Mouse (Mus musculus) retina, embryonic 14.5 days (tissue): ENCODE results near the gene Prss43.
"Not testable (repeated sequence)": the region's sequence is repeated elsewhere in the genome, so short reads cannot be mapped to it uniquely, and the experiment has no call there.

Experiments
- DNase-seq: peaks from one replicate; pipeline ENCODE4 v3.0.0-alpha.2; 2015; ENCODE audit warnings: low spot score

The Prss43 gene

DNA sequence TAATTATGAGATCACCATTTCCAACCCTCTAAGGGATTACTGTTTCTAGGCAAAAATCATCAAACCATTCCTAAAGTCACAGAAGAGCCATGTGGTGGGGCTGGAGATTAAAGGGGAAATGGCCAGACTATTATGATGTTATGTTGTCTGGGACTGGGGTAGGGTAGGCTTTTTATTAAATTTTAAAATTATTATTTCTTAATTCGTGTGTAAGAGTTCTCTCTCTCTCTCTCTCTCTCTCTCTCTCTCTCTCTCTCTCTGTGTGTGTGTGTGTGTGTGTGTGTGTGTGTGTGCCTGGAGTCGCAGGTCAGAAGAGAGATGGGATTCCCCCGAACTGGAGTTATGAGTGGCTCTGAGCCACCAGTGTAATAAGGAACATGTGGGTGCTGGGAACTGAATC is at the start of gene Prss43:
Gene Prss43 (plus strand): TSS at position 301 of the 400 bp plus-strand sequence.
- DNase-seq = no peak

DNA sequence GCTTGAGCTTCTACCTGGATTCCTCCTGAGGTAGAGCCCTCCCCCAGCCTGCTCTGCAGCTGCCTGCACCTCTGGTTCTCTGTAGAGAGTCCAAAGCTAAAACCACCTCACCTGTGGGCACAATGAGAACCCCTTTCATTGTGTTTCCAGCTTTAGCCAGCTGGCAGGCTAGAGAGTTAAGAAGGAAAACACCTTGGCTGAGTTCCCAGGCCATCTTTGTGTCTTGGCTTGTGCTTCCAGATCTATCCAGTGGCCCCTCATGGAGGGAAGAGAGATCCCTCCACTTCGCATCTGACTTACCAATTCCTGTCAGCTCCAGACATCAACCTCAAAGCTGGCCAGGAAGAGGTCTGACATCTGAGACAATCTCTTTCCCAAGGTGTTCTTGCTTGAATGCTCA is 48.4 kb upstream of the Prss43 start:
- DNase-seq = no peak

DNA sequence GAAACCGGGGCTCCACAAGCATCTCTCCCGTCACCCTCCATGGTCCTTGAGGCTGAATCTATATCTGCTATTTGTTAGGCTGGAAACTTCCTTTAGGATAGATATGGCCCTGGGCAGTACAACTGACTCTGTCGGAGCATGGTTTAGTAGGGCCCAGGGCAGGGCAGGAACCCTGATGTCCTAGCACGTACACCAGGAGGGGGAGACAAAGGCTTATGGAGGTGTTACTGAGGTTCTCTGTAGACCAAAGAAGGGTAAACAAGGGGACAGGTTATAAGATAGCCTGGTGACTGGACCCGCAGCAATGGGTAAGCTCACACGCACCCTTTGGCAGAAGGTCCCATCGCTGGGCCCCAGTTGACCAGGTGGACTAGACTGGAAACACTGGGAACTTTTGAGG is 47.9 kb upstream of the Prss43 start:
- DNase-seq = no peak

DNA sequence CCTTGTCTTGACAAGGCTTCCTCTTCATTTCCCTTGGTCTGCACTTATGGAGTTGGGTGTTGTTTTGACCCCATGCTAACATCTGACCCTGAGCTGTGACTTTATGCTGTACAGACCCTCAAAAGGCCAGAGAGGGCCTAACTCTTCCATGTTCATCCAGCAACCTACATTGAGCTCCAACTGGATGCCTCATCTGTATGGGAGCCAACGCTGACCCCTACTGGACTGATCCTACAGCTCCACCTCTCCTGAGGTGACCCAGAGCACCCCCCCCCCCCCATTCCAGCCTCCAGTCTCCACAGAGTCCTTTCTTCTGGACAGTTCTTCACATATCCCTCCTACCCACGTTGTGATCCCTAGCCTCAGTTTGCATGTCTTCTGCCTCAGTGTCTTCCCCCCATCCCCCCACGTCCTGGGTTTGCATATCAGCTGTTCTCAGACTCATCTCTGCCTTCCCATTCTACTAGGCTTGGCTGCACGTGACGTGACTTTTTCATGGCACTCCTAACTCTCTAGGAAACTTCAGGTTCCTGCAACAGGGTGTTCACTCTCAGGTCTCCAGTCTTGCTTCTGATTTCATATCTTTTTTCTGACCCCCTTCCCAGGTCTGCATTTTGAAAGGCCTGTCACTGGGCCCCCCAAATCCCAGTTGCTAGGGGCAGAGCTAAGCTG is 47.1 kb upstream of the Prss43 start:
- peak; percentile 52 for DNase-seq

DNA sequence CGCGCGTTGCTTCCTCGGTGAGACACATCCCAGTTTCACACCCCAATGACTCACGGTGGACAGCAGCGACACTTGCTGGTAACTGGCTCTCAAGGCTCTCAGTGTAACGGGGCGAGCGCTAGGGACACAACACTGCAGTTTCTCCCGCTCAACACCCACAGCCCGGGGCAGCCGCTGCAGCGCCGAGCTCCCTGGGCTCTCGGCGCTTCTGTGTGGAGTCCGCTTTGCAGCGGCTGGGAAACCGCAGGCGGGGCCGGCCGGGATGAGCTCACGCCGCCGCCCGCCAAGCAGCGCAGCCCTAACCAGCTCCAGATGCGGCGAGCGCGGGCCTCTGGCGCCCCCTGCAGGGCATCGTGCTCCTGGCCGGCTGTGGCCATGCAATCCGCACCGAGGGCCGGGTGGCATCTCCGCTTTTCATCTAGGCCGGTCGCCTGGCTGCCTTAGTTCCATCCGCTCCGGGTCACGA is 45.2 kb upstream of the Prss43 start:
- DNase-seq = peak; percentile 97

DNA sequence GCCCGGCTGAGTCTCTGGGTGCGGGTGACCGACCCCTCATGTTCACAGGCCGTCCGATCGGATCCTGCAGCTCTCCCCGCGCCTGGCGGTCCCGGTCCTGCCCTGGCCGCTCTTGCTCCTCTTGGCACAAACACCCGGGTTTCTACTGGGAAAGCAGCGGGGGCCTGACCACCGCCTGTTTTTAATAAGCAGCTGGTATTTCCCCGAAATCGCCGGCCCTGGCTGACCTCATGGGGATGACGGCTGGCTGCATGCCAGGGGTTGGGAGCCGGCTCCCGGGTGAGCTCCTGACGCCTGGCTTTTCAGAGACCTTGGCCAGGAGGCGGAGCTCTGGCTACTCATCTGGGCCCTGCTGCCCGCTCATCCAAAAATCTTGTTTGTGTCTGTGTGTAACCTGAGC is 44.8 kb upstream of the Prss43 start:
- peak; percentile 74 for DNase-seq

DNA sequence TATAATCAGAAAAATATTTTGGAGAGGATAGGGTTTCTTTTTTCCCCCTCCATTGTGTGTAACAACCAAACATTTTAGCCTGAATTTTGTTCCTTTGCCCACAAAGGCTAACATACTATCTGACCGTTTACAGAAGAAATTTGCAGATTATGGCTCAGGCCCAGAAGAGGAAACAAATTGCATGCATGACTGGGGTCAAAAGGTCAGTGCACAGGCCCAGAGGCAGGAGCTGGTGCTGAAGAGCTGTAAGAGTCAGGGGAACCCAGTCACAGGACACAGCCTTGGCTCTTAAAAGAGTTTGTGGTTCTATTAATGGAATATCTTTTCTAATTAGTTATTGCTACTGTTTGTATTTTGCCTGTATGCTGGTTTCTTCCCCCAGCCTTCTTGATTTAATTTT is 42.9 kb upstream of the Prss43 start:
- DNase-seq = no peak

DNA sequence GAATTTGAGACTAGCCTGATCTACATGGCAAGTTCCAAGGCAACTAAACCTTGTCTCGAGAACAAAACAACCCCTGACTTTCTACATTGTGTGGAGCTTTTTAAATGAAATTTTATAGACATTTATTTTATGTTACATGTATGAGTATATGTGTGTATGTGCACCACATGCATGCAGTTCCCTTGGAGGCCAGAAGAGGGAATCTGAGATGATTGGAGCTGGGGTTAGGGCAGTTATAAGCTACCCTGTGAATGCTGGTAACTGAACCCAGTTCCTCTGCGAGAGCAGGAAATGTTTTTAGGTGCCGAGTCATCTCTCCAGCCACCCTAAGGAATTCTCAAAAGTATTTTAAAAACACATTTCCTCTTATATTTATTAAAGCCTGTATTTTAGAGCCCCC is 38.3 kb upstream of the Prss43 start:
- no peak for DNase-seq

DNA sequence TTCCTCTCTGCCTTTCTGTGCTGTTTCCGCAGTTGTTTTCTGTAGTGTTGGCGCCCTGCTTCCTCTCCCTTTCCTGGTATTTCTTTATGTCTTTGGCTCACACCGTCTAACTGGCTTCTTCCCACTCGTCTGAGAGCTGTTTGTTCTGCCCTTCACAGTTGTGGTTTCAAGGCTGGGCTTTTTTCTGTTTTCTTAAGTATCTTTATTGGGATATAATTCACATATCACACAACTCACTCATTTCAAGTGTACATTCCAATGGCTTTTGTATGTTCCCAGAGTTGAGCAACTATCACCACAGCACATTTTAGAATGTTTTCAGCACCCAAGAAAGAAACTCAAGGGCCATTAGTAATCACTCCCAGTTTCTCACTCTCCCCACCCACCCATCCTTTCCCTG is 36.0 kb upstream of the Prss43 start:
- no peak for DNase-seq

DNA sequence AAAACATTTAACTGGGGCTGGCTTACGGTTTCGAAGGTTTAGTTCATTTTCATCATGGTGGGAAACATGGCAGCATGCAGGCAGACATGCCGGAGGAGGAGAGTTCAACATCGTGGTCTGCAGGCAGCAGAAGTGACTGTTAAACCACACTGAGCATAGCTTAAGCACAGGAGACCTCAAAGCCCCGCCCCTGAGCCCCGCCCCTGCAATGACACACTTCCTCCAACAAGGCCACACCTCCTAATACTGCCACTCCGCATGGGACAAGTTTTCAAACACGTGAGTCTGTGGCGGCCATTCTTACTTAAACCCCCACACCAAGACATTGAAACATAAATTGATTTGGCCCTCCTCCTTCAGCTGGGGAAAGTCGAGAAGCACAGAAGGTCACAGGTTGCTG is 29.5 kb upstream of the Prss43 start:
- DNase-seq = no peak

DNA sequence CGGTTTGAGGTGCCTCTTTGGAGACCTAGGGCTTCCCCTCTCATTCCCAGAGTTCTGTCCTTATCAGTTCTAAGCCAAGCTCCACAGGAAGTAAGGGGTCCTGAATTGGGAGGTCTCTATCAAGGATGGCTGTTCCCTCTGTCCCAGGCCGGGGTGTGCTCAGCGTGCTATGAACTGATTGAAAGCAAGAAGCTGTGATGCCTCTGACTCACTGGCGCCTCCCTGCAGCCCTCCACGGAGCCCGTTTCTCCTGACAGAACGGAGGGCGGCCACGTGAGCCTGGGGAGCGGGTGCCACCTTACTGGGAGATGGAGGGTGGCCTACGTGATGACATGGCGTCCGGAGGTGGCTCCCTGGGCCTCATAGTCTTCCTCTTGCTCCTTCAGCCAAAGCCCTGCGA is 28.6 kb upstream of the Prss43 start, which contains the start of gene Prss42:
Gene Prss42 (plus strand): TSS at position 301 of the 400 bp plus-strand sequence.
- DNase-seq = no peak

DNA sequence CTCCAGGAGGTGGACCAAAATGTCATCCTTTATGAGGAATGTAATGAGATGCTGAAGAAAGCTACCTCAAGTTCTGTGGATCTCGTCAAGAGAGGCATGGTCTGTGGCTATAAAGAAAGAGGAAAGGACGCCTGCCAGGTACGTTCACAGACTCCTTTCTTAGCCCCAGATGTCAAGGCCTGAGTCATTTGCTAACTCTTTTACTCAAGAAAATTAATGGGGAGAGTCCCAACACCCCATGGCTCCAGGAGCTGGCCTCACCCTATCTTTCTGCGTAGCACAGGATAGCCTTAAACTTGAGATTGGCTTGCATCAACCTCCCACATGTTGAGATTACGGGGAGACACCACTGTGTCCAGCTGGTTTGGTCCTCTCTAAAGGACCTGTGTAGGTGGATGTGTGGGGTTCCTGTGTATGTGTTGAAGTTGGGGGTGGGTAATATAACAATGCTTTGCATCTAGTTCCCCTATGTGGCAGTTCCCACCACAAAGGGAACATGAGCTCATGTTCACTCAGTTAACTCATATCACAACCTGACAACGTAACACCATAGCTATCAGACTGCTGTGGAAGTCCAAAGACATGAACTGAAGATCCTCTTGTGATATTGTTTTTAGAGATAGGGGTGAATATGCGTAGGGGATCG is 25.5 kb upstream of the Prss43 start:
- no peak for DNase-seq

DNA sequence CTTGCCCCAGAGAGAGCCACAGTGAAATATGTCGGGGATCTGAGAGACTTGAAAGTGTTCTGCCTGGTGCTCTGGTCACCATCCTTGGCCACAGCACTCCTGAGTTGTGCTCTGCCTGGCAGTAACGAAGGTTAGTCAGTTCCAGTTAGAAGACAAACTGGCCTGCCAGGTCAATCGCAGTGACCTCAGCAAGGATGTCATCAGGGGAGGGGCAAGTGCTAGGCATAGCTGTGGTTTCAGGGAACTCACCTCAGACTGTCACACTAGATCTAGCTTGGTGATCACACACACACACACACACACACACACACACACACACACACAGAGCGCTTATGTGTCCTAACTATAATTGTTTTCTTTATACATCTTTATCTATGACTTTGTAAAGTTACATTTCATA is 23.2 kb upstream of the Prss43 start:
- no peak for DNase-seq

DNA sequence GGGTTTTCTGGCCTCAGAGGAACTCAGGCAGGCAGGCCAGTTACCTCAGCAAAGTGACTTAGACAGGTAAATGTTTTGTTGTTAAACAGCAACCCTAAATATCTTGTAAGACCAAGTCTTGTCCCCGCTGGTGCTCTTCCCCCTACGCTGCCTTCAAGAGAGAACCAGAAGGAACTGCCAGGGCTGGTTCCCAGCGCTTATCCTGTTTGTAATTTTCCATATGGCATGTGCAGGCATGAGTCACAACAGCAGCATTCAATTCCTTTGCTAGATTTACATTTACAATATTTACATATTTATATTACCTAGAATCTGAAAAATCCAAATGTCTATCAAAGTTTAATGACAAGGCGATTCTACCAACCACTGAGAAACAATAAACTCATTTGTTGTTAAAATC is 16.4 kb upstream of the Prss43 start:
- no peak for DNase-seq

DNA sequence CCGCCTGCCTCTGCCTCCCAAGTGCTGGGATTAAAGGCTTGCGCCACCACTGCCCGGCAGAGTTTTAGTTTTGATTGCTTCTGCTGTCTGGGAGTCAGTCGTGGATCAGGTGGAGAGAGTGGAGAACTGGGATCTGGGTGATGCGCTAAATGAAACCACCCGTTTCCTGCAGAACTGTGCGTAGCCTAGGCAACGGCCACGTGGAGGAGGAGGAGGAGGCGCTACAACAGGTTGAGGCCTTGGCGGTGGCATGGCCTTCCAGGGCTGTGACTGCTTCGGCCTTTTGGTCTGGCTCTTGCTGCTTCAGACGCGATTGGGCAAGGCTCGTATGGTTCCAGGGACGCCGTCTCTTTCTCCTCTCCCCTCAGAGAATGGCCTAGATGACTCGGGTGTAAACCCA is 12.7 kb upstream of the Prss43 start, which contains the start of gene Prss44:
Gene Prss44 (plus strand): TSS at position 206 of the 400 bp plus-strand sequence.
- DNase-seq = no peak

DNA sequence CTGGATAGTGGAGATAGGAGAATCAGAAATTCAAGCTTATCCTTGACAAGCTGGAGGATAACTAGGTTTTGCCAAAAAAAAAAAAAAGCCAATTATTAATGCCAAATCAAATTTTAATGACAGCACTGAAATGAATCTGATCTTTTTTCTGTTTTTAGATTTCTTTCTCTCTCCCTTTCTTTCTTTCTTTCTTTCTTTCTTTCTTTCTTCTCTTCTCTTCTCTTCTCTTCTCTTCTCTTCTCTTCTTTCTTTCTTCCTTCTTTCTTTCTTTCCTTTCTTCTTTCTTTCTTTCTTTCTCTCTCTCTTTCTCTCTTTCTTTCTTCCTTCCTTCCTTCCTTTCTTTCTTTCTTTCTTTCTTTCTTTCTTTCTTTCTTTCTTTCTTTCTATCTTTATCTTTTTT is 5.9 kb upstream of the Prss43 start:
- DNase-seq = not testable (repeated sequence)

DNA sequence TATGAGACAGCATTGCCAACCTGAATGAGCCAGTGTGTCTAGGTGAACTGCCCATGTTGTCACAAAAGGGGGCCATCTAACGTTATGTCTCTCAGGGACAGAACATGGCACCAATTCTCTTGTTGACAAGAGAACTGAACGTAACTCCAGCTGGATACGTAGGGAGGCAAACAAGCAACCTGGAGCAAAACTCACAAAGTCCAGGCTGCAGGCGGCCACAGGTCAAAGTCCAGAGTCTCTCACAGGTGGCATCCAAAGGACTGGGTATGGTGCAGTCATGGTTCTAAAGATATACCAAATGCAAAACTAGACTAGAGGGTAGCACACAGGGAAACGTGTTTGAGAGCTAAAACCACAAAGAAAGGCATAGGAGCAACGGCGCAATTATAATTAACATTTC is 5.1 kb upstream of the Prss43 start:
- DNase-seq = no peak

DNA sequence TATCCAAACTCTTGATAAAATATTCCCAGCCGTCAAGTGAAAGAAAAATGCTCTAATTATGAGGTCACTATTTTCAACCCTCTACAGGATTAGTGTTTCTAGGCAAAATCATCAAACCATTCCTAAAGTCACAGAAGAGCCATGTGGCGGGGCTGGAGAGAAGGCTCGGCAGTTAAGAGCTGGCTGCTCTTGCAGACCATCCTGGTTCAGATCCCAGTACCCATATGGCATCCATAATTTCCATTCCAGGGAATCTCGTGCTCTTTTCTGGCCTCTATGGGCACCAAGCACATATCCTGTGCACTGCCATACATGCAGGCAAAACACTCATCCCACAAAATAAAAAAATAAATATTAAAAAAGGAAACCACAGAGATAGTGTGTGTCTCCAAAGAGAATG is 1.1 kb upstream of the Prss43 start:
- DNase-seq = no peak

DNA sequence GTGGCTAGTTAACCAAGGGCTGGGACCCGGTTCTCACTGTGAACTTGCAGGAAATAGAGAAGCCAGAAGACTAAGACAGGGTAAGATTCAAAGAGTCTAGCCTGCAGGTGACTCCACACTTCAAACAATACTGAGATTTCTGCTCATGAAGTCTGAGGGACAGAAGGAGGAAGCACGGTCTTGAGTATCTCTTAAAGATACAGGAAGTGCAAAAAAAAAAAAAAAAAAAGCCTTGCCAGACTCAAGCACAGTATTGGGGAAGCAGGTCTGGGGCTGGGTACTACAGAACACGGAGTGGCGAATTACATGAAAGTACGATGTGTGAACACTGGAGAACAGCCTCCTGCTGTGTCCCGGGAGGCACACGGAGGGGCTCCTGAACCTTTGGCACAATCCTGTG is 658 bp upstream of the Prss43 start:
- DNase-seq = no peak

DNA sequence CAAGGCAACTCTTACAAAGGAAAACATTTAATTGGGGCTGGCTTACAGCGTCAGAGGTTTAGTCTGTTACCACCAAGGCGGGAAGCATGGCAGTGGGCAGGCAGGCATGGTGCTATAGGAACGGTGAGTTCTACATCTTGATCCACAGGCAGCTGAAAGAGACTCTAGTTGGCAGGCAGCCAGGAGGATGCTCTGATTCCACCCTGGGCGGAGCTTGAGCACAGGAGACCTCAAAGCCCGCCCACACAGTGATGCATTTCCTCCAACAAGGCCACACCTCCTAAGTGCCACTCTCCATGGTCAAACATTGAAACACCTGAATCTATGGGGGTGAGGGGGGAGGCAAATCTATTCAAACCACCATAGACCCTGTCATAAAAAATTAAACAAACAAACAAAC is 6.5 kb downstream of the Prss43 start:
- no peak for DNase-seq

DNA sequence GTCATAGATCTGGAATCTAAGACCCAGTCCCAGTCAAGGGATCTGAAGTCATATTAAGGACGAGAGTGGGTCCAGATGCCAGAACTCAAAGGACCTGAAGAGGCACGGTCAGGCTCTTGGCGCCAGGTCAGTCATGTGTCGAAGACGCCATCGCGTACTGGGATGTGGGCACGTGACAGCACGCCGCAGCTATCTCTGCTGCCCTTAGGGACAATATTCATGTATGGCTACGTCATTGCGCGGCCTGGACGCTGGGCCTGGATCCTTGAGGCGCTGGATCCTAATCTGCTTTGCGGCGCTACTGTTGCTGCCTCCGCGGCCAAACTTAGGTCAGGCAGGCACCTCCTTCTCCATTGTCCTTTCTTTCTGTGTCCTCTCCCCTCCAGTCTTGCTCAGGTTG is 7.9 kb downstream of the Prss43 start, which contains the start of gene Prss45:
Gene Prss45 (plus strand): TSS at position 178 of the 400 bp plus-strand sequence.
- DNase-seq = no peak

DNA sequence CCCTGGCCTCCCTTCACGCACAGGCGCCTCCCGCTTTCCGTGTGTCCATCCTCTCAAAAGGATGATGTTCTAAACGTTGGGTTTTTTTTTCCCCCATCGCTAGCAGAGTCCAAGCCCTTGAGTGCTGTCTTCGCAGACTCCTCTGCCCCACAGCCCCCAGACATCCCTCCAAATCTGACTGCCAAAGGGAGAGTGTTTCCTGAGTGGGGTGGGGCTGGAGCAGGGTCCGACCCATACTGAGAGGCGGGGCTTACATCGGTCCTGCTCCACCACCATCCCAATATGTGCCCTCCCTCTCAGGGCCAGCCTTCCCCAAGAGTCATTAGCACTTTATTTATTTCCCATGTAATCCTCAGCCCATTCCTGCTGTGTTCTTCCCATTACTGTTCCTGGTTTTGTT is 8.5 kb downstream of the Prss43 start:
- DNase-seq = no peak

DNA sequence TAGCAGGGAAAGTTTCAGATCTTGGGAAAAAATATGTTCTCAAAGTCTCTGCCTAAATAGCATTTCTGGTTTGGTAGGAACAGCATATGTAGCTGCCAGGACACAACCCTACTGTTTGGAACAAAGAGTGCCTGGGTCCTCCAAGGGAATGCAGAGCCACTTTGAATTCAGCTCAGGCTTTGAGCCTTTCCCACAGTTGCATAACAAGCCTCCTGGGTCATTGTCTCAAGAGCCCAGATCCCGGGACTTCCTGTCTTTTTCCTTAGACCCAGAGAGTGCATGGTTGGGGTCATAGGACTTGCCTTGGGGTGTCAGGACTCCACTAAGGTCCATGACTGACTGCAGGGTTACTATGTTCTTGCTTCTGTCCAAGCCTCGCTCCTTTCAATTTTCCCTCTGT is 9.6 kb downstream of the Prss43 start:
- no peak for DNase-seq

DNA sequence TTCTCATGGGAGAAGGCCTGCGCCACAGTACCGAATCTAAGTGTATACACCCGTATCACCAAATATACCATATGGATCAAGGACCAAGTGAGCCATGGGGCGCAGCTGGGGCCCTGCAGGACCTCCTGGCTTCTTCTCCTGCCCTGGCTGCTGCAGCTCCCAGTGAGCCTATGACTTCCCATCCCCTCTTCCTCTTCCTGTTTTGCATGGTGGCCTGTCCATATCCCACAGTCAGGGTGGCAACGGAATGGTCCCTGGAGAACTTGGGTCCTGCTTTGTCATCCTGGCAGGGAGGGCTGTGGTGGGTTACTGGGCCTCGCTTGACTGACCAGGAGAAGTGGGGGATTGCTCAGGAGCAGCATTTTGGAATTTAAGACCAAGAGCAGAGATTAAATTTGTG is 14.4 kb downstream of the Prss43 start:
- no peak for DNase-seq
